Mouse (Mus musculus): ENCODE measurements around the gene Cnfn.
"Not testable (repeated sequence)": the region's sequence is repeated elsewhere in the genome, so short reads cannot be mapped to it uniquely, and the experiment has no call there.

Gene Cnfn

DNA sequence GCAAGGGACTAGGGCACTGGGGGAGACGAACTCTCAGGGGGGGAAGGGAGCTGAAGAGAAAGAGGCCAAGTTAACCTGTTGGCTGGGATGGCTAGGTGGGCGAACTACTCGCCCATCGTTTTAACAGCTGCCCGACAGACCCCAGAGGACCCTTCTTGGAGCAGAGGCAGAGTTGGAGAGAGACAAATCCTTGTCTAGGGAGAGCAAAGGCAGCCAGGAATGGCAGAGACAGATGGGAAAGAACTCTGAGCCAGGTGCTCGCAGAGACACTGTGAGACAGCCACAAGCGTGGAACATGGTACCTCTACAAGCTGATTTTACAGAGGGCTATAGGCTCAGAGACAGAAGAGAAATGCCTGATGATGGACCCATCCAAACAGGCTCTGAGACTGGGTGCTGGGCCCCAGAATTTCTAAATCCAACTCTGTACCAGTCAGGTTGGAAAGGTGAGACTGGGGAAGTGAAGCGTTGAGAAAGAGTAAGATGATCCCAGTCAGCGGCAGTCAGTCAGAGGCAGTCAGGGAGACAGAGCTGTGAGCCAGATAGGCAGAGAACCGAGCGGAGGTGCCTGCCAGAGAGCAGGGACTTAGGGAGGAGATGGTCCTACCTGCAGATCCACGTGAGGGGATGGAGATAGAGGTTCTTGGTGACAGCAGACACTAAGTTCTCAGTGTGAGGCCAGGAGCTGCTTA is at the start of gene Cnfn:
TSS of gene Cnfn (minus strand) at position 667 of the 692 bp plus-strand sequence.
- DNase-seq (ENCODE audit: low read depth, low spot score) = no peak

DNA sequence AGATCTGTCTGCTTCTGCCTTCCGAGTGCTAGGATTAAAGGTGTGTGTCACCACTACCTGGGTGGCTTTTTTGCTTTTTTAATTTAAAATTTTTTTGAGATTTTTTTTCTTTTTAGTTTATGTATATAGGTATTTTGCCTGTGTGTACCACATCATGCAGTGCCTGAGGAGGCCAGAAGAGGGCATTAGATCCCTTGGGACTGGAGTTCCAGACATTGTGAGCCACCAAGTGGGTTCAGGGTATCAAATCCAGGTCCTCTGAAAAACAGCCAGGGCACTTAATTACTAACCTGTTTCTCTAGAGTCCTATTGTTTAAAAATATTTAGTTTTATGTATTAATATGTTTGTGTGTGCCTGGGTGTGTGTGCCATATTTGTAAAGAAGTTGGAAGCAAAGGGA is 48.1 kb upstream of the Cnfn start:
- no peak for DNase-seq (ENCODE audit: low read depth, low spot score)

DNA sequence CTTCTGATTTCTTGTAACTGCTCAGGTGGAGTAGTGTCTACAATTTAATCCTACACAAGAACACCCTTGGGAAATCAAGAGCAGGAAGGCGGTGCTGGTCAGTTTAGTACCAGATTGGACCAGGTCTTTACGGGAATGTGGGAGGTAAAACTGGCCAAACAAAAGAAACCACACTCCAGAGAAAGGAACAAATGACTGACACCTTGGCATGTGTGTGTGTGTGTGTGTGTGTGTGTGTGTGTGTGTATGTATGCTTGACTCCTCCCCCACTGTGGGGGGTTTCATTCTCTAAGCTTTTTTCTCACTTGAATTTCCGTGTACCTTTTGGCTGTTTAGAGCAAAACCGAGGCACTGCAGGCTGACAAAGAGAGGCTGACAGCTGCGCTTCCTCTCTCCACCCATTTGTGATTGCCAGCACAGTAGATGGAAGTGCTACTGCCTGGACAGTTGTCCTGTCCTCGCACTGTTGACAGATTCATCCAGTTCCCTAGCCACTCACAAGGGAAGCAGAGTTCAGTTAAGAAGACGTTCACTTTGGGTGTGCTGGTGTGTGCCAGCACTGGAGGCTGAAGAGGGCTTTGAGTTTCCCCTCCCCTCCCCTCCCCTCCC is 43.4 kb upstream of the Cnfn start, which contains the start of gene Cxcl17:
TSS of gene Cxcl17 (minus strand) at position 54 of the 609 bp plus-strand sequence.
- DNase-seq (ENCODE audit: low read depth, low spot score) = no peak

- DNase-seq (ENCODE audit: low read depth, low spot score) = no peak
Observed at GRCm38 (mm10) chr7:25411861-25412260, 42.3 kb upstream of the Cnfn start.

- no peak for DNase-seq (ENCODE audit: low read depth, low spot score)
Observed at GRCm38 (mm10) chr7:25410969-25411615, 41.6 kb upstream of the Cnfn start.

- DNase-seq (ENCODE audit: low read depth, low spot score) = no peak
Observed at GRCm38 (mm10) chr7:25409114-25409760, 39.7 kb upstream of the Cnfn start.

- DNase-seq (ENCODE audit: low read depth, low spot score) = no peak
Observed at GRCm38 (mm10) chr7:25406468-25406867, 36.9 kb upstream of the Cnfn start.

DNA sequence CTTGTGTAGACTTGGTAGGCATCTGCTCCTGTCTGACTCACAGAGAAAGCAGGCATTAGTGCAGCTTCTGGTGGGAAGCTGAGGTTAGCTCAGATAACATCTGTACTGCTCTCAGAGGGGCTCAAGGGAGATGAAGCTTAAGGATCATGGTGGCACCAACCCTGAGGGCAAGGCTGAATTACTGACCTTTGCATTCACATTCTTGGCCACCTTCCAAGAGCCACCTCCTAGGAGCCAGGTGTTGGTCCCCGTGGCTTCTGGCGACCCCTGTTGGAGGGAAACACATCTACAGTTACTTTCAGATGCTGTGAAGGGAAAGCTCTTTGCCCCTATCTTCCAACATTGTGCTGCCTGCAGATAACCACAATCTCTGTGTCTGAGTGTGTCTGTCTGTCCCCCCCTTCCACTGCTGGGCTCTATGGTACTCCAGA is 33.2 kb upstream of the Cnfn start:
- peak; percentile 73 for DNase-seq (ENCODE audit: low read depth, low spot score)

DNA sequence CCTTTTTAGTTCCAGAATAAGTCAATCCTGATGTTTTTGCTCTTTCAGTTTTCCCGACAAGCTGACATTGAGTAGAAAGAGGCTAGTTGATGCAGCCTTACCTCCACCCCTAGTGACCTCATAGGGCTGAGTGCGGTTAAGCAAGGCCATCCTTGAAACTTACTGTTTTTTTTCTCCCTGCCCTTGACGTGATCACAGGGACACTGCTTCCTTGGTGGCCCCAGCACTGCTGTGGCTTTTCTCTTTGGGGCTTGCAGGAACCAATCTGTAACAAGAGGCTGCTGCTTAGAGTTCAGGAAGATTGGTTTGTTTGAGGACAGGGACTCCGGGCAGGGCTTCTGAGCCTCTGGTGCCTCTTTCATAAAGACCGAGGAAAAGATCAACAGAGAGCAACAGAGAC is 32.5 kb upstream of the Cnfn start:
- DNase-seq (ENCODE audit: low read depth, low spot score) = no peak

DNA sequence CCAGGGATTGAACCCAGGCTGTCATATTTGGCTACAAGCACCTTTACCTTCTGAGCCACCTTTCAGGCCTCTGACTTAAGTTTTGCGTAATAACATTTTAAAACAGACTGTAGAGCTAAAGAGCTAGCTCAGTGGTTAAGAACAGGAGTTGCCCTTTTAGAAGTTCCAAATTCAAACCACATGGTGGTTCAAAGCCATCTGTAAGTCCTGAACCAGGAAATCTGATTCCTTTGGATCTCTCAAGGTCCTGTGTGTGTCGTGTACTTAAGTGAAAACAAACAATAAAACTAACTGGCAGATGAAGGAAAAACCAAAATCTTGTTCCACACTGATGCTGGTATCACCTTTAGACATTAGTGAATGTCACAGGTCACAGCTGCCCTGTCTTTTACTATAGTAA is 32.0 kb upstream of the Cnfn start:
- DNase-seq (ENCODE audit: low read depth, low spot score) = no peak

DNA sequence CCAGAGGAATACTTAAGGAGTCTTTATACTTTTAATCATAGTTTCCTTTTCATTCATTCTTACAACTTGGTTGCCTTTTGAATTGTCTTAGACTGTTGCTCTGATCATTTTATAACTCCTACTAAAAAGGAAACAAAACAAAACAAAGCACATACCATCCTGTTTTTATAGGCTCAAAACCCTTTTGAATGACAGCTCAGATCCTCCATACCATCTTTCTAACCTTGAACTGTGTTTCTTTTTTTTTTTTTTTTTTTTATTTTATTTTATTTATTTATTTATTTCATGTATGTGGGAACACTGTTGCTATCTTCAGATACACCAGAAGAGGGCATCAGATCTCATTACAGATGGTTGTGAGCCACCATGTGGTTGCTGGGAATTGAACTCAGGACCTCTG is 29.5 kb upstream of the Cnfn start:
- not testable (repeated sequence) for DNase-seq (ENCODE audit: low read depth, low spot score)

GRCm38 (mm10) chr7:25398610-25399009 is 29.1 kb upstream of the Cnfn start, which contains the start of gene Lipe:
Gene Lipe, minus strand, starts transcription at chr7:25398710.
- DNase-seq (ENCODE audit: low read depth, low spot score) = no peak

DNA sequence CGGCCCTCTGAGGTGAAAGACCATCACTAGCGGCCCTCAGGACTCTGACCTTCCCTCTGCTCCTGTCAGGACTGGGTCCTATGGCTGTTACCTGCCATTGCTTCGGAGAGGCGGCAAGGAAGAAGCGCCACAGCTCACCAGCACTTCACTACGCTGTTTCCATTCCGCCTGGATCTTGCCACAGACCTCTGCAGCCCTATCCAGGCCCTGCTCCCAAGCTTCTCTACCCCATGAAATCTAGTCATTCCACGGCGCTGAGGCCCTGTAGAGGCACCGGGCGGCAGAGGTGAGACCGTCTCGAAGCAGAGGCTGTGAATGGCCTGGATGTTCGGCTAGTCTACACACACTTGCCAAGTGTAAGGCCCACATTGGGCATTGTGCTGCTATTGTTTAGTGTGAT is 27.1 kb upstream of the Cnfn start:
- no peak for DNase-seq (ENCODE audit: low read depth, low spot score)

DNA sequence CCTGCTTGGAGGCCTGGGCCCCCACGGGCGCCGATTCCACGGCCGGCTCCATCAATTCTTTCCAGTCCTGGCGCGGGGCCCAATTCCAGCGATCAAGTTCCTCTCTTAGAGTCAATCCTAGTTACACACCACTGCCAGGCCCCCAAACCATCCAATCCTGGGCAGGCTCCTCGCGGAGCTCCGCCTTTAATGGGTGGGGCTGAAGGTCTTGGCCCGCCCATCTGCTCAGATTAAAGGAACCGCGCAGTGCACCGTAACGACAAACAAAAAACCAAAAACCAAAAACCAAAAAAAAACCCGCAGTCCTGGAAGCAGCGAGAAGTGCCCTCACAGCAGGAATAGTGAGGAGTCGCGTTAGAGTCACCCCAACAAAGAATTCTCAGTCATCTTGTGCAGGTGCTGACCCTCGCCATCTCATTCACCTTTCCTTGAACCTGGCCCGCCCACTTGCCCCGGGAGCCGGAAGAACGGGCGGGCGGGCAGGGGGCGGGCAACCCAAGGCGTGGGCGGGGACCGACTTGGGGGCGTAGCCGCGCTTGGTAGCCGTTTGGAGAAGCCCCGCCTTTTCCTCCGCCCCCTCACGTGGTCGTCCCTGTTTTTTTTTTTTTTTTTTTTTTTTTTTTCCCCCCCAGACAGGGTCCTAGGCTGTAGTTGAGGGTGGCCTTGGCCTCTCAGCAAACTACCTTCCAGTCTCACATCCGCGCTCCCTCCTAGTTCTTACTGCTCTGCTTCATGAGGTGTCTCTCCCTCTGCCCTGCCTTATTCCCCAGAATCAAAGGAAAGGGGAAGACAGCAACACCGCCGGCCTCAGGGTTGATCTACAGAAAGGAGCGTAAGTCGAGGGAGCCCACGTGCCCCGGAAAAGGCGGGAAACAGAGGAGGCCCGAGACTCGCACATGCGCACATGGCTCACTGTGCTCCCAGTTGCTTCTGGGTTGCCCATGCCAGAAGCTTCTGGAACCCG is 26.3 kb upstream of the Cnfn start:
- DNase-seq (ENCODE audit: low read depth, low spot score) = peak; percentile 91

GRCm38 (mm10) chr7:25395186-25395557 is 25.6 kb upstream of the Cnfn start:
- DNase-seq (ENCODE audit: low read depth, low spot score) = no peak

GRCm38 (mm10) chr7:25394754-25395153 is 25.2 kb upstream of the Cnfn start:
- DNase-seq (ENCODE audit: low read depth, low spot score) = no peak

GRCm38 (mm10) chr7:25393451-25394210 is 24.1 kb upstream of the Cnfn start:
- no peak for DNase-seq (ENCODE audit: low read depth, low spot score)

GRCm38 (mm10) chr7:25392851-25393250 is 23.3 kb upstream of the Cnfn start:
- DNase-seq (ENCODE audit: low read depth, low spot score) = no peak

DNA sequence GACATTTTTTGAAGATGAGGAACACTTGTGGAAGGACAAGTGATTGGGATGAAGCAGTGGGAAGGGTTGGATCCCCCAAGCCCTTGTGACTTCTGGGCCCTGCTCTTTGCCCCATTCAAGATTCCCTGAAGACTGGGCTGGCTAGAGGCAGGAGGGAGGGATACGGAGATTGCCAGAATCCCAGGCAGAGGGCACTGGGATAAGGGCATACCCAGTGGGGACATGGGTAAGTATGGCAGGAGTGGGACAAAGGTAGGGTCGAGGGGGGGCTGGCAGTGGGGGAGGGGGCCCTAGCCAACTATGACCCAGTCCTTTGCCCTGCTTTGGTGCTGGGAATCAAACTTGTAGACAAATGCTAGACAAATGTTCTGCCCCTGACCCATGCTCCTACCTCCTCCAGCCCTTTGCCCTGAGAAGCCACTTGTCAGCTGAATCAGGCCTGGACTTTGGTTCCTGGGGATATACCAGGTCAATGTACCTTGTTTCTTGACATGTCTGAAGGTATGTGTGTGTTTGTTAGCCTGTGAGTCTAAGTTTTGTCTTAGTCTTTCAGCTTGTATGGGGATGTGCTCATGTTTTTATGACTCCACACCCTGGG is 22.4 kb upstream of the Cnfn start:
- DNase-seq (ENCODE audit: low read depth, low spot score) = no peak

DNA sequence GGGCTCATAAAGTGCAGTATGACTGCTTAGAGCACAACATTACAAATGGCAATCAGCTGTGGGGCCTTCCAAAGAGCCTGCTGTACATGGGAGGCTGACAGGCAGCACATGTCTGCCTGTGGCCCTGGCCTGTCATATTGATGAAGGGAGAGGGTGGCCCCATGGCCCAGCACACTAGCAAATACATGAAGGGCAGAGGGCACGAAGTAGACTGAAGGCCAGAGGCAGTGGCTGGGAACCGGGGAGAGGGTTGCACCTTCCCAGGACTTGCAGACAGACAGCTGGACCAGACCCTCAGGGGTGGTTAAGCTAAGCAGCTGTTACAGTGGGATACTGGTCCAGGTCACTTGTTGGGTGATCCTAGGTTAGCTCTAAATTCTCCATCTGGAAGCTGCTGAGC is 21.5 kb upstream of the Cnfn start:
- DNase-seq (ENCODE audit: low read depth, low spot score) = no peak
